Mouse (Mus musculus): ENCODE data around the gene Atp13a2. TPM values are rescaled to one million over a fixed set of nuclear protein-coding genes. Genes with fewer than 3 reads are reported as not detected.
A peak's percentile ranks its signal among the peaks of the same experiment; 100 is the strongest.

The Atp13a2 gene
- polyA plus RNA-seq, 1 experiment from 2014 or later, result 126 TPM

DNA sequence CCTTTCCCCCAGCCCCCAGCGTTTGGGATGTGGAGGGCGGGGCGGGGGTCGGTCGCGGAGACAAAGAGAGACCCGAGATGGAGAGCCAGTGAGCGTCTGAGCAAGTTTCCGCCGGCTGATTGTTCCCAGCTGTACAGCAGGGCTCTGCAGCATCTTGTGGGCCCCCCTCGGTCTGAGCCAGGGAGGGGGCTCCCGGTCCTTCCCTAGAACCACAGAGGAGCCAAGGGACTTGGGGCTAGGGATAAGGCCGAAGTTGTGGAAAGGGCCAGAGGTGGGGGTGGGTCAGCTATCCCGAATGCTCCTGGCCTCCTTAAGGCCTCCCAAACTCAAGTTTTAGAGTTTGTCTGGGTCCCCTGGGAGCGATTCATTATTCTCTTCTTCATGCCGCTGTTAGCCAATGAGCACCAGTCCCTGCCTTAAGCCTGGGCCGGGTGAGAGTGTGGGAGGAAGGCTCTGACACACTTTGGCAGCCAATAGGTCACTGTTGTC lies 24.3 kb downstream of the Atp13a2 start:
- Histone ChIP-seq H3K36me3 (peaks cover 55% of the 10 kb centered on the region), H3K9me3 (peaks cover 7% of the 10 kb centered on the region; the same call in 1 of the 2 replicates), H3K9ac (peak overlapping the region; percentile 80), H3K4me3 (peak overlapping the region; percentile 66), H3K27ac (no peak overlapping the region), H3K27me3 (replicated peaks) (no peaks in the 10 kb centered on the region), H3K4me1 (peaks cover 31% of the 10 kb centered on the region), H3K4me2 (replicated peaks) (peak overlapping the region; percentile 83)
- ATAC-seq (ENCODE audit: low FRiP score, low read depth), result peak; percentile 51
- WGBS, result under 1% methylated on average over 17 of the region's 17 CpGs

DNA sequence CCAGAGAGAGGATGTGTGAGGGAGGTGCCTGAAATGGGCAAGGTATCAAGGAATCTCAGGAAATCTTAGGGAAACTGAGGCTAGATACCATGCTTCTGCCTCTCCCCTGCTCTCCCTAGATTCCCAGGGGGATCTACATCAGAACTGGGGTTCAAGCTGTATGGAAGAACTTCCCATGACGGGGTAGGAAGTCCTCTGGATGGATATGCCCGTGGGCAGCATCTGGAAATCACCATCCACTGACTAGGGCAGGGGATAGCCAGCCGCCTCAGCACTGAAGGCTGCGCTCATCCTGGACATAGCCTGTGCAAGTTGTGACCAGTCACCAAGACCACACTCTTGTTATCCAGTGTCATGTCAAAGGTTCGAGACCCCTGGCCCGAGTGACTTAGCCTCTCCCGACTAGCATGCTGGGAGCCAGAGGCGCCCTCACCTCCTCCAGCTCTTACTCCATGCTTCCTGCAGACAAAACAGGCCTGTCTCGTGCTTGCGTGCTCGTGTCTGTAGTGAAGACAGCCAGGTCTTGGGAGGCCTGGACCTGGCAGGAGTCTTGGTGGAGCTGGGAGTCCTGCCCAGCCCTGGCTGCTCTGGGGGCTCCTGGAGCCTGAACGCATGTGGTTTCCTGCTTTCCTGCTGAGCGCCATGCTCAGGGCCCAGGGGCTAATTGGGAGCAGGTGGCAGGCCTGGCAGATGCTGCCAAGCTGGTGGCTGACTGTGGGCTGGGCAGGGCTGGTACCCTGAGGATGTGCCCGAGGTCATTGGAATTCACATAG lies 25.1 kb downstream of the Atp13a2 start:
- Histone ChIP-seq H3K4me2 (replicated peaks) (peak overlapping the region; percentile 83), H3K27ac (peak overlapping the region; percentile 22; the same call in 1 of the 2 replicates), H3K4me1 (peaks cover 31% of the 10 kb centered on the region), H3K9ac (peak overlapping the region; percentile 80), H3K4me3 (peak overlapping the region; percentile 66), H3K36me3 (peaks cover 55% of the 10 kb centered on the region), H3K9me3 (peaks cover 4% of the 10 kb centered on the region; the same call in 1 of the 2 replicates), H3K27me3 (replicated peaks) (no peaks in the 10 kb centered on the region)
- 53% methylated on average over 14 of the region's 14 CpGs for WGBS
- peak; percentile 18; the same call in 1 of the 2 replicates for ATAC-seq (ENCODE audit: low FRiP score, low read depth)

DNA sequence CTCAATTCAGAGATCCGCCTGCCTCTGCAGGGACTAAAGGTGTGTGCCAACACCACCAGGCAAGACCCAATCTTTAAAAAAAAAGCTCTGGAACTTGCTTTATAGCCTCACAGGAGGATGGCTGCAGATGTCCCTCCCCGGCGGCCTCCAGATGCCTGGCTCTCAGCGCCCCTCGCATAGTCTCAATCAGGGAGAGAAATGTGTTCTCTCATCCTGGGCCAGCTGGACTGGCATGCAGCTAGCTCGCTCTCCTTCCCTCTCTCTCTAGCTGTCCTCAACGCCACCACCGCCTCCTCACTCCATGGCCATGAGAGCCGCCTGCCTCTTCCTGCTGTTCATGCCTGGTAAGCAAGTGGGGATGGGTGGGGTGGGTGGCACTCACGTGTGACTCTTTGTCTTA lies 25.9 kb downstream of the Atp13a2 start:
- 72% methylated on average over 10 of the region's 10 CpGs for WGBS
- H3K27me3 ChIP-seq (replicated peaks), result no peaks in the 10 kb centered on the region
- peak overlapping the region; percentile 22; the same call in 1 of the 2 replicates for H3K27ac ChIP-seq
- peak overlapping the region; percentile 83 for H3K4me2 ChIP-seq (replicated peaks)
- no peak overlapping the region for H3K4me3 ChIP-seq
- no peak for ATAC-seq (ENCODE audit: low FRiP score, low read depth)
- H3K4me1 ChIP-seq, result peaks cover 31% of the 10 kb centered on the region
- peak overlapping the region; percentile 80; the same call in 1 of the 2 replicates for H3K9ac ChIP-seq
- no peaks in the 10 kb centered on the region for H3K9me3 ChIP-seq
- H3K36me3 ChIP-seq, result peaks cover 57% of the 10 kb centered on the region

DNA sequence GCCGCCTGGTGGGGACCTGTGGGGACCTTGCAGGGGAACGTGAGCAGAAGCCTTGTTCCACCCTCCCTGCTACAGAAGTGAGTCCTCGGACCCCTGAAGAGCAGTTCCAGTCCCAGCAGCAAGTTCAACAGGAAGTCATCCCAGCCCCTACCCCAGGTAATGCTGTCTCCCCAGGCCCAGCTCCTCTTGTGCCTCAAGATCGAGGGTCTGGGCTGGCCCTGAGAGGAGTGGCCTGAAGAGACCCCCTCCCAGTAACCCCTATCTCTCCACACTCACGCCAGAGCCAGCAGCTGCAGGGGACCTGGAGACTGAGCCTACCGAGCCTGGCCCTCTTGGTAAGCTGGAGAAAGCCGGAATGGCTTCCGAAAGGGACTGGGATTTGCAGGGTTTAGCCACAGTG lies 27.4 kb downstream of the Atp13a2 start:
- H3K4me2 ChIP-seq (replicated peaks), result no peak overlapping the region
- H3K36me3 ChIP-seq, result peaks cover 63% of the 10 kb centered on the region
- H3K27ac ChIP-seq, result no peak overlapping the region
- H3K9me3 ChIP-seq, result no peaks in the 10 kb centered on the region
- WGBS, result 80% methylated on average over 8 of the region's 8 CpGs
- no peak overlapping the region for H3K4me3 ChIP-seq
- no peak for ATAC-seq (ENCODE audit: low FRiP score, low read depth)
- H3K4me1 ChIP-seq, result peaks cover 38% of the 10 kb centered on the region
- H3K27me3 ChIP-seq (replicated peaks), result no peaks in the 10 kb centered on the region
- no peak overlapping the region for H3K9ac ChIP-seq

DNA sequence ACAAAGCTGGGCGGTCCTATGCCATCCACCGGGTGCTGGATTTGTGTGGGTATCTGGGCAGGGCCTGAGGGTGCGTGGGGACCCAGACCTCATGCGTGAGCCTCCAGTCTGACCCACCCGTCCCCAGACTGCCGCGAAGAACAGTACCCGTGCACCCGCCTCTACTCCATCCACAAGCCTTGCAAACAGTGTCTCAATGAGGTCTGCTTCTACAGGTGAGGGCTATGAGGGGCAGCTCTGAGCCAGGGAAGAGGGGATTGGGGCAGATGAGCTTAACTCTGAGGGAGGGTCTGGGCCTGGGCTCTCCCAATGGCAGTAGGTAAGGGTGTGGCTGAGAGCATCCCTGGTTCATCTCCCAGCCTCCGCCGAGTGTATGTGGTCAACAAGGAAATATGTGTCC lies 28.2 kb downstream of the Atp13a2 start:
- 88% methylated on average over 11 of the region's 11 CpGs for WGBS
- H3K9me3 ChIP-seq, result no peaks in the 10 kb centered on the region

DNA sequence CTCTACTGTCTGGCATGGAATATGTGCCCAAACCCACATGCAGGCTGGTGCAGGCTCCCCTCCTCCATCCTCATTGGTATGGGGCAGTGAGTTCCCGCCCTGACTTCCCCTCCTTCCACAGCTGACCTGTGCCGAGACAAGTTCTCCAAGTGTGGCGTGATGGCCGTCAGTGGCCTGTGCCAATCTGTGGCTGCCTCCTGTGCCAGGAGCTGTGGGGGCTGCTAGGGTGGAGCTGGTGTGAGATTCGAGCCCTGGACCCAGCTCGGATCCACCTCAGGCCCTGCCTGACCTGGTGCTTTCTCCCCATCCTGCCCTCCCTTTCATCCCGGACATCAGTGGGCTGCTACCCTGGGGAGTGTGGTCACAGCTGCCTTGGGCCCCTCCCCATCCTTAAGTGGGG lies 28.7 kb downstream of the Atp13a2 start:
- H3K36me3 ChIP-seq, result peaks cover 73% of the 10 kb centered on the region
- H3K27ac ChIP-seq, result no peak overlapping the region
- H3K9me3 ChIP-seq, result no peaks in the 10 kb centered on the region
- peaks cover 45% of the 10 kb centered on the region for H3K4me1 ChIP-seq
- 86% methylated on average over 7 of the region's 7 CpGs for WGBS
- no peak overlapping the region for H3K4me3 ChIP-seq
- 0 out of 2 replicates have a peak overlapping the region, but pooled peaks have one; percentile 3 for H3K9ac ChIP-seq
- no peaks in the 10 kb centered on the region for H3K27me3 ChIP-seq (replicated peaks)
- H3K4me2 ChIP-seq (replicated peaks), result no peak overlapping the region
- ATAC-seq (ENCODE audit: low FRiP score, low read depth), result no peak

More for the DNA sequence above, 28.2 kb downstream of the Atp13a2 start:
- H3K4me2 ChIP-seq (replicated peaks), result no peak overlapping the region
- H3K4me3 ChIP-seq, result no peak overlapping the region
- no peak overlapping the region for H3K27ac ChIP-seq
- no peak for ATAC-seq (ENCODE audit: low FRiP score, low read depth)
- H3K9ac ChIP-seq, result 0 out of 2 replicates have a peak overlapping the region, but pooled peaks have one; percentile 3
- no peaks in the 10 kb centered on the region for H3K27me3 ChIP-seq (replicated peaks)
- peaks cover 71% of the 10 kb centered on the region for H3K36me3 ChIP-seq
- peaks cover 45% of the 10 kb centered on the region for H3K4me1 ChIP-seq

DNA sequence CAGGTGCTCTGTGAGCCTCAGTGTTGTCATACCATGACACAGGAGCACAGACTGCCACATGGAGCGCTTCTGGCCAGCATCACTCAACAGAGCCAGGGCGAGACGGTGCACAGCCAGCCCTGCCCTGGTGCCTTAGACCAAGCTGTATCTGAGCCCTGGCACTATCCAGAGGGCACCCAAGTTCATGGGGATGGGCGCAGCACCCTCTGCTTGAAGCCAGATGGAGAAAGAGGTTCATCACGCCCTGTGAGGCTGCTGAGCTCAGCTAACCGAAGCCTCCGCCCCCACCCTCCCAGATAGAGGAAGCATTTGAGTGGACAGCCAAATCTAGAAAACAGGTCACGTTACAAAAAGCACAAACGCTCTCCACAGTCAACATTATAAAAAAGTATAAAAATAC lies 29.6 kb downstream of the Atp13a2 start:
- Histone ChIP-seq H3K36me3 (peaks cover 73% of the 10 kb centered on the region), H3K4me1 (peaks cover 51% of the 10 kb centered on the region), H3K27me3 (replicated peaks) (no peaks in the 10 kb centered on the region), H3K4me3 (no peak overlapping the region), H3K4me2 (replicated peaks) (no peak overlapping the region), H3K9ac (no peak overlapping the region), H3K9me3 (no peaks in the 10 kb centered on the region), H3K27ac (no peak overlapping the region)
- no peak for ATAC-seq (ENCODE audit: low FRiP score, low read depth)
- 93% methylated on average over 9 of the region's 9 CpGs for WGBS

DNA sequence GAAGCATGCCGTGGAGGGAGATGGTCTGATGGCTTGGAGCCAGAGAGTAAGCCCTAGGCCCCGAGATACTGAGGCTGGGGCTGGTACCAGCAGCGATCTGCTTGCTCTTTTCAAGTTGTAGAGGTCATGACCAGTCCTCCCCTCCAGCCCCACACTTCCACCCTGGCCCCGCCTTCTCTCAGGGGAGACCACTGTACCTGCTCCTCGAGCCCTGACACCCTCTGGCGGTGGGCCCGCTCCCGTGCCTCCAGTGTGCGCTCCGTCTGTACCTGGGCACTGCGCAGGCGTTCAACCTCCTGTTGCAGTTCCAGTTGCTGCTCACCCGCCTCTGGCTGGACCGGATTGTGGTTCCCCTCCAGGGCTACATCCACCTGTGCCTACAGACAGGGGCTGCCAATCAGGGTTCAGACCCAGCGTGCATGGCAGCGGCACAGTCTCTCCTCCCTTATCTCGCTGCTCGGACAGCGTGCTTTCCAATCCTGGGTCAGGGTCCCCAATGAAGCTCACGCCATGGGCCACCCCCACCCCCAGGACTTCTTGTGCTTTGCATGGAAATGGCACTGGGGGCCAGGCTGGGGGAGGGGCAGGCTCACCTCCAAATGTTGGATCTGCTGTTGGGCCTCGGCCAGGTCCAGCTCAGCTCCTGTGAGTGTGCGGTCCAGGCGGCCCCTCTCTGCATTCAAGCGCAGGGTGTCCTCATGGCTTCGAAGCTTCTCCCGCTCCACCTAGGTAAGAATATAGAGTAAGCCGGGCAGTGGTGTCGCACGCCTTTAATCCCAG lies 31.2 kb downstream of the Atp13a2 start:
- no peak overlapping the region for H3K4me3 ChIP-seq
- 86% methylated on average over 29 of the region's 29 CpGs for WGBS
- H3K4me2 ChIP-seq (replicated peaks), result no peak overlapping the region
- H3K9me3 ChIP-seq, result no peaks in the 10 kb centered on the region
- H3K4me1 ChIP-seq, result peaks cover 44% of the 10 kb centered on the region
- H3K27ac ChIP-seq, result no peak overlapping the region
- H3K36me3 ChIP-seq, result peaks cover 78% of the 10 kb centered on the region
- ATAC-seq (ENCODE audit: low FRiP score, low read depth), result no peak
- H3K9ac ChIP-seq, result no peak overlapping the region
- no peaks in the 10 kb centered on the region for H3K27me3 ChIP-seq (replicated peaks)

DNA sequence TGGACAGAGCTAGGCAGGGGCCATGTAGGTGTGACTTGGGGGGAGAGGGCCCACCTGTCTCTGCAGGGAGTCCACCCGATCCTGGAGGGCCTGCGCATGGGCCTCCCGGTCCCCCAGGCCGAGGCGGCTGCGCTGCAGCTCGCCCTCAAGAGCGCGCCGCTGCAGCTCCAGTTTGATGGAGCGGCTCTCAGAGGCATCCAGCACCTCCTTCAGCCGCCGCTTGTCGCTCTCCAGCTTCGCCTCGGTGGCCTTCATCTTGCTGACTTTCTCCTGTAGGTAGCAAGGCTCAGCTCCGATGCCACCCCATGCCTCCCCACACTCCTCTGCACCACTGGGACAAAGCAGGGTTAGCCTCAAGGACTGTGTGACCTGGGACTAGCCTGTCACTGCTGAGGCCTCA lies 33.5 kb downstream of the Atp13a2 start:
- Histone ChIP-seq H3K9me3 (no peaks in the 10 kb centered on the region), H3K27ac (peak overlapping the region; percentile 79), H3K4me3 (no peak overlapping the region), H3K4me2 (replicated peaks) (peak overlapping the region; percentile 10), H3K36me3 (peaks cover 70% of the 10 kb centered on the region), H3K27me3 (replicated peaks) (no peaks in the 10 kb centered on the region), H3K9ac (peak overlapping the region; percentile 10; the same call in 1 of the 2 replicates), H3K4me1 (peaks cover 36% of the 10 kb centered on the region)
- no peak for ATAC-seq (ENCODE audit: low FRiP score, low read depth)
- 91% methylated on average over 17 of the region's 17 CpGs for WGBS

DNA sequence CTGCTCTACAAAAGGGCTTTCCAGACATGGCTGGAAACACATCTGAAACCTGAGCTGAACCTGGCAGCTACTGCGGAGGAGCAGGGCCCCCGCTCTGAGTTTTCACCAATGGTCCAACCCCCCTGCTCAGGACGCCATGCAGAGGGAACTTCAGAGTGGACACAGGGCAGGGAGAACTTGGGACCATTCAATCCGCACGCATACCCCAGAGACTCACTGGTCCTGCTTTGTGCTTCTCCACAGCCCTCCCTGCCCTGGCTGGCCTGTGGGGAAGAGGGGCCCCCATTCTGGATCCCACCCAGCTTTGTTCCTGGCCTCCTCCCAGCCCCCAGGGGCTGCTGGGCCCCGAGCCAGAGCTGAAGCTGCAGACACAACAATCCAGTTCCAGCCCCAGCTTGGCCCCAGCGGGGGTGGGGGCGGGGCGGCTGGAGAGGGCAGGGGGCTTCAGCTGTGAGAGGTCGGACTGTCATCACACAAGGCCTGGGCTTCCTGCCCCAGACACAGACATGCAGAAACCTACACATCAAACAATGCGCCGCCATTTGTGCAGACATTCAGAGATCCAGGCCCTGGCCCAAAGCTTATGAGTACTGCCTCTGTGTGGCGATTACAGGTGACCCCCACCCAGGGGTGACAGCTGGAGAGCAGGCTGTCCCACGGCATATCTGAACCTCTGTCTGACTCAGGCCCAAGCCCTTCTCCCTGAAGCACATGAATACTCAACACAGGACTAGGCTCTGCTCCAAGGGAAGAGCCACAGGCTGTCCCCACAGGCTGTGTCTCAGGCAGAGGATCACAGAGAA lies 34.3 kb downstream of the Atp13a2 start:
- Histone ChIP-seq H3K9ac (peak overlapping the region; percentile 10), H3K27me3 (replicated peaks) (no peaks in the 10 kb centered on the region), H3K36me3 (peaks cover 70% of the 10 kb centered on the region), H3K27ac (peak overlapping the region; percentile 79), H3K4me3 (no peak overlapping the region), H3K9me3 (no peaks in the 10 kb centered on the region), H3K4me1 (peaks cover 36% of the 10 kb centered on the region), H3K4me2 (replicated peaks) (peak overlapping the region; percentile 10)
- 26% methylated on average over 14 of the region's 14 CpGs for WGBS
- peak; percentile 70 for ATAC-seq (ENCODE audit: low FRiP score, low read depth)

DNA sequence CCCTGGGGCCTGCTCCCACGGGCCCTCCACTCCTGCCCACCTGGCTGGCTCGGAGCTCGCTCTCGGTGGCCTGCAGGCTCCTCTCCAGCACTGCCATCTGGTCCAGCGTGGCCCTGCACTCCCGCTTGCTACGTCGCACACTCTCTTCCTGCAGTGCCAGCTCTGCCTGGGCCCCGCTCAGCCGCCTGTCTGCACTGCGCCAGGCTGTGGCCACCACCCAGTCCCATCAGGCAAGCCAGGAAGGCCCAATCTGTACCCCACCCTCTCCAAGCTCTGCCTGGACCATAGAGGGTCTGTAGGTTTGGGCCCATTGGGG lies 34.9 kb downstream of the Atp13a2 start:
- no peak overlapping the region; the same call in 1 of the 2 replicates for H3K4me2 ChIP-seq (replicated peaks)
- H3K4me3 ChIP-seq, result no peak overlapping the region
- peak overlapping the region; percentile 10; the same call in 1 of the 2 replicates for H3K9ac ChIP-seq
- no peaks in the 10 kb centered on the region for H3K9me3 ChIP-seq
- H3K36me3 ChIP-seq, result peaks cover 68% of the 10 kb centered on the region
- peak overlapping the region; percentile 79 for H3K27ac ChIP-seq
- peak; percentile 45 for ATAC-seq (ENCODE audit: low FRiP score, low read depth)
- H3K27me3 ChIP-seq (replicated peaks), result no peaks in the 10 kb centered on the region
- peaks cover 36% of the 10 kb centered on the region for H3K4me1 ChIP-seq
- WGBS, result 58% methylated on average over 11 of the region's 11 CpGs

All from neural tube, embryonic 12.5 days (tissue).